Mouse (Mus musculus): ENCODE results near the gene Lgr5. TPM values are rescaled to one million over a fixed set of nuclear protein-coding genes. Genes with fewer than 3 reads are reported as not detected.
A peak's percentile ranks its signal among the peaks of the same experiment; 100 is the strongest.

Gene Lgr5
- polyA plus RNA-seq, 1 experiment from 2014 or later: 3.9 TPM

DNA sequence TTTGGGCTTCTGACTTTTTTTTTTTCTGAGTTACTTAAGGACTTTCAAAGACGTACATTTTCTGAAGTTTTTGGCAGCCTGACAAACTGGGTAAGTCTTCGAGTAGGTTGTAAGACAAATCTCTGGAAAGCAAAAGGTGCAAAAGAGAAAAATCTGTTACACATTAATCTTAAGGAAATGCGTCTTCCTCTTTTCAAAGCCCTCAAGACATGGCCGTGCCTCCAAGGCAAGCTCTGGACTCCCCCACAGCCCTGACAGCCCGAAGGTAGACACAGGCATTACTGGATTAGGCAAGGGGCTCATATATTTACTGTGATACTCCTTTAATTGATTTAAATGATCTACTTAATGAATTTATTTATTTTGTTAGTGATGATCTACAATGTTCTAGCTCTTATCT lies 124.9 kb downstream of the Lgr5 start:
- Histone ChIP-seq H3K27me3 (replicated peaks) (no peaks in the 10 kb centered on the region), H3K36me3 (no peaks in the 10 kb centered on the region), H3K4me1 (no peaks in the 10 kb centered on the region), H3K9ac (no peak overlapping the region), H3K4me3 (no peak overlapping the region), H3K27ac (no peak overlapping the region), H3K4me2 (no peak overlapping the region), H3K9me3 (replicated peaks) (no peaks in the 10 kb centered on the region)
- ATAC-seq: no peak
- WGBS (ENCODE audit: insufficient replicate concordance): 56% methylated on average over 5 of the region's 5 CpGs

DNA sequence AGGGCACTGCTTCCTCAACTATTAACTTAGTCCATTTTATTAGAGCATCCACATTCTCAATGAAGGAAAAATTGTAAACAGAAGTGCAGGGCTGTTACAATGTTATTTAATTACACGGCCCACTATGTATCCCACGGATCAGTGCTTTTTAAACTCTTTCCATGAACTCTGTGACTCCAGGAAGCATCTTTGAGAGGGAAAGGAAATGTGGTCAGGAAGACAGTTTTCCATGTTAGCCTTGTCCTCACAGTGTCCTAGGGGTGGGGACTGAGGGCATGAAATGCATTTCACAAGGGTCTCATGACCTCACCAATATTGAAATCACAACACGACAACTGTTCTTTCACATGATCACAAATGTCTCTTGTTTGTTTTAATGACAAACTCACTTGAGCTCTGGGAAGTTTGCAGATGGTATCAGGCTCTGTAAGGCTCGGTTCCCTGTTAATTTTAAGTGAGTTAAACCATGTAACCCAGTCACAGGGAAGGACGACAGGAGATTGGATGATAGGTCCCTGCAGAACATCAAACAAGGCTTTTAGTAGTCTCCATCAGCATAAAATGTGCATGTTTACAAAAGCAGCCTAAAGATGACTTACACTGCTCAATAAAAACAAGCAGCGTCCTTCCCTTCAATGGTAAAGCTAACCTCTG lies 130.1 kb downstream of the Lgr5 start:
- Histone ChIP-seq H3K36me3 (no peaks in the 10 kb centered on the region), H3K9me3 (replicated peaks) (no peaks in the 10 kb centered on the region), H3K4me2 (no peak overlapping the region), H3K27me3 (replicated peaks) (no peaks in the 10 kb centered on the region), H3K9ac (no peak overlapping the region), H3K4me3 (no peak overlapping the region), H3K27ac (no peak overlapping the region), H3K4me1 (no peaks in the 10 kb centered on the region)
- 44% methylated on average over 6 of the region's 6 CpGs for WGBS (ENCODE audit: insufficient replicate concordance)
- ATAC-seq: no peak

DNA sequence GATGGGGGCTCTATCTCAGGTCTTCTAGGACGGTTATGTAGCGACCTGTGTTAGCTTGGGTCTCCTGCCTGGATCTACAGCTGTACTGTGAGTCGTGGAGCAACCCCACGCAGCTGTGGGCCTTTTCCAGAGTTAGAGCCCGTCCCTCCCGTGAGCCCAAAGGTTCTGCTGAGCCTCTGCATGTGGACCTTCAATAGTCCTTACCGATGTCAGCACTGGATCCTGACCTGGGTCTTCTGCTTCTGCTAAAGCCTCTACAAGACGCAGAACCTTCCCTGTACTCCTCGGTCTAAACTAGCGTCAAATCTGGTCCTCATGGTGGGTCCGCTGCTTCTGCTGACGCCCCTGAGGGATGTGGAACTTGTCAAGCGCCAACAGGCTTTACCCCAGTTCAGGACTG lies 139.0 kb downstream of the Lgr5 start:
- H3K27me3 ChIP-seq (replicated peaks): no peaks in the 10 kb centered on the region
- H3K27ac ChIP-seq: no peak overlapping the region
- H3K9ac ChIP-seq: no peak overlapping the region
- no peak overlapping the region for H3K4me3 ChIP-seq
- no peaks in the 10 kb centered on the region for H3K4me1 ChIP-seq
- no peaks in the 10 kb centered on the region for H3K36me3 ChIP-seq
- WGBS (ENCODE audit: insufficient replicate concordance): 79% methylated on average over 13 of the region's 13 CpGs
- no peak for ATAC-seq
- H3K4me2 ChIP-seq: no peak overlapping the region
- no peaks in the 10 kb centered on the region for H3K9me3 ChIP-seq (replicated peaks)

DNA sequence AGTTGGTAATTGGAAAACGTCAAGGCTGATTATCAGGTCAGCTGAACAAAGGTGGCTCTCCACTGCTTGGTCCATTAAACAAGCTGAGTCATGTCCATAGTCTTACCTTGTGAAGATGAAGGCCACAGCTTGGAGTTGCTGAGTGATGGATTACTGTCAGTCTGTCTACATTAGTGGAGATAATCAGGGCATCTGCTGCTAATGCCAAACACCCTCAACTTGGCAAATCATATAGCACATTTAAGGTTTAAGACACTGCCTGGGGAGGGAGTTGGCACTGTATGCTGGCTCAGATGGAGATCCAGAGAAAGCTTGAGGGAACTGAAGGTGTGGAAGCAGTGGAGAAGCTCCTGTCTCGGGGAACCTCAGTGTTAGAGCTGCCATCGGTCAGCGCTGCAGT lies 150.3 kb downstream of the Lgr5 start:
- WGBS (ENCODE audit: insufficient replicate concordance): 79% methylated on average over 4 of the region's 4 CpGs
- peaks cover 36% of the 10 kb centered on the region for H3K36me3 ChIP-seq
- H3K4me1 ChIP-seq: no peaks in the 10 kb centered on the region
- H3K9me3 ChIP-seq (replicated peaks): no peaks in the 10 kb centered on the region
- H3K9ac ChIP-seq: no peak overlapping the region
- no peaks in the 10 kb centered on the region for H3K27me3 ChIP-seq (replicated peaks)
- H3K27ac ChIP-seq: no peak overlapping the region
- no peak for ATAC-seq
- H3K4me3 ChIP-seq: no peak overlapping the region
- H3K4me2 ChIP-seq: no peak overlapping the region

DNA sequence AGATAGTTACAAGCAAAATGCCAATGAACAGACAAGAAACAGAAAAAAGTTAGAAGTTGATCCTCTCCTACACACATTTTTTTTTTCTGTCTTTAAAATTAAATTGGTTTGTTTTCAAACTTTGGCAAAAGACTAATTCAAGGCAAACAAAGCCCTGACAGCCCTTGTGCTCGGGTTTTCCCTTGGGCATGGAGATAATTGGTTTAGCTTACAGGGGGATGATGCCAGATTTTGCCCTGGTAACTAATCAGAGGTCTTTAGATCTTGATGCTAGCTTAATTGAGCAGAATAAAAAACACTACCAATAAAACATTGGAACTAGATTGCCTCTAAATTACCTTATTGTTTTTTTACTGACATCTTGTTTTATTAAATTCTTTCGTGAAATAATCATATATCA lies 162.2 kb downstream of the Lgr5 start:
- WGBS (ENCODE audit: insufficient replicate concordance): 86% methylated on average over 2 of the region's 2 CpGs
- Histone ChIP-seq H3K27me3 (replicated peaks) (no peaks in the 10 kb centered on the region), H3K36me3 (peaks cover 83% of the 10 kb centered on the region), H3K9me3 (replicated peaks) (no peaks in the 10 kb centered on the region), H3K4me1 (no peaks in the 10 kb centered on the region), H3K27ac (no peak overlapping the region), H3K9ac (no peak overlapping the region), H3K4me2 (no peak overlapping the region), H3K4me3 (no peak overlapping the region)
- ATAC-seq: no peak

DNA sequence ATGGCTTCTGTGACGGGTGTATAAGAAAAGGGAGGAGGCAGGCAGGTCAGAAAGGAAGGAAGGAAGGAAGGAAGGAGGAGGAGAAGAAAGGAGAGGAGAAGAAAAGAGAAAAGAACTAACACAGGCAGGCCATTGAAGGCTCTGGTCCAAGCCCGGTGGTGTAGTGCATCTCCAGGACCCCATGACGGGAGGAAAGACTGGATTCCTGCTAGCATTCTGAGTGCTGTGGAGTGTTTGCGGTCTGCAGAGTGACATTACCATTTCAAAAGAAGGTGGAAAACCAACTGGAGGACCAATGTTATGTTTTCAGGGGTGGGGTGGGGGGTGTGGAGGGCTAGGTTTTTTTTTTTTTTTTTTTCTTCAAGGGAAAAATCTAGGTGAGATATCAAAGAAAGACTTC lies 165.6 kb downstream of the Lgr5 start:
- Histone ChIP-seq H3K27ac (no peak overlapping the region), H3K36me3 (peaks cover 83% of the 10 kb centered on the region), H3K9ac (no peak overlapping the region), H3K4me3 (no peak overlapping the region), H3K9me3 (replicated peaks) (no peaks in the 10 kb centered on the region), H3K4me2 (no peak overlapping the region), H3K4me1 (no peaks in the 10 kb centered on the region), H3K27me3 (replicated peaks) (no peaks in the 10 kb centered on the region)
- no peak for ATAC-seq
- 88% methylated on average over 4 of the region's 4 CpGs for WGBS (ENCODE audit: insufficient replicate concordance)

DNA sequence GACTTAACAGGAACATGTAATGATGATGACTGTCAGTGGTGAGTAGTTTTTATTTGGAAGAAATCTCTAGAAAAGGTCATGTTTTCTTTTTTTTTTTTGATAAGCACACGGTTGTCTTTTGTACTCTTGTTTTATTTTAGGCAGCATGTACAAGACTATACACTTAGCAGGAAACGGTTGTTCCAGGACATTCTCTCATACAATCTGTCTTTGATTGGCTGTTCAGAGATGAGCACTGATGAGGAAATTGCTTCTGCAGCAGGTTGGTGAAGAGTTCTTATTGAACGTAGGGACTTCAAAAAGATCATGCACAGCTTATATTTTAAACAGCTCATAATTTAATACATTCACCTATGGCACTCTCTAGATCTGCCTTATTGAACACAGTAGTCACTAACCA lies 173.5 kb downstream of the Lgr5 start:
- H3K27me3 ChIP-seq (replicated peaks): no peaks in the 10 kb centered on the region
- ATAC-seq: no peak
- peaks cover 93% of the 10 kb centered on the region for H3K36me3 ChIP-seq
- no peaks in the 10 kb centered on the region for H3K9me3 ChIP-seq (replicated peaks)
- no peaks in the 10 kb centered on the region for H3K4me1 ChIP-seq
- no peak overlapping the region for H3K4me3 ChIP-seq
- 83% methylated on average over 3 of the region's 3 CpGs for WGBS (ENCODE audit: insufficient replicate concordance)
- no peak overlapping the region for H3K9ac ChIP-seq
- no peak overlapping the region for H3K4me2 ChIP-seq
- H3K27ac ChIP-seq: no peak overlapping the region

DNA sequence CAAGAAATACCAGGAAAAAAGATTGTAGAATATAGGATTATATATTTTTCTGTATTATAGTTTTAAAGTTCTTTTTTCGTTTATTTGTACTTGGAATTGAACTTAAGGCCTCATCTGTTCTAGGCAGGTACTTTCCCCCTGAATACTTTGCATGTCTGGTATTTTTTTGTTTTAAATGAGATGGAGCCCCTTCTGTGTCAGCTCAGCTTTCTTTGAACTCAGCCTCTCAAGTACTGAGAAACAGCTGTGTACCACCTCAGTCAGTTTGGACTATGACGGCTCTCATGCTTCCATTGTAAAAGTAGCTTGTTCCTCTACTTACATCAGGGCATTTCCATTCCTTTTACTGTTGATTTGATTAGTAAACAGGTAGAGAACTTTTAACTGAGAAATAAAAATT lies 174.1 kb downstream of the Lgr5 start:
- ATAC-seq: no peak
- Histone ChIP-seq H3K27ac (no peak overlapping the region), H3K9me3 (replicated peaks) (no peaks in the 10 kb centered on the region), H3K4me3 (no peak overlapping the region), H3K27me3 (replicated peaks) (no peaks in the 10 kb centered on the region), H3K4me1 (no peaks in the 10 kb centered on the region), H3K4me2 (no peak overlapping the region), H3K9ac (no peak overlapping the region), H3K36me3 (peaks cover 93% of the 10 kb centered on the region)
- 80% methylated on average over 2 of the region's 2 CpGs for WGBS (ENCODE audit: insufficient replicate concordance)

DNA sequence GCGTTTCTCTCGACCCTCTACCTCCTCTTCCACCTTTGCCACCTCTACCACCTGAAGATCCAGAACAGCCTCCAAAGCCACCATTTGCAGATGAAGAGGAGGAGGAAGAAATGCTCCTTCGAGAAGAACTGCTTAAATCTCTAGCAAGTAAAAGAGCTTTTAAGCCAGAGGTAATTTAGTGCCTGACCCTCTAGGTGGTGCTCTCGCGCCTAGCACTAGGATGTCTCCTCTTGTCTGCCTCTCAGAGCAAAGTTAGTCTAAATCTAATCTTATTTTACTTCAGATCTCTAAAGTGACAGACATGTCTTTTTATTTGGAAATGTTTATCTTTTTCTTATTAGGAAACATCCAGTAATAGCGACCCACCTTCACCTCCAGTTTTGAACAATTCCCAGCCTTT lies 181.2 kb downstream of the Lgr5 start:
- ATAC-seq: 0 out of 2 replicates have a peak, but pooled peaks have one; percentile 40
- Histone ChIP-seq H3K27ac (no peak overlapping the region), H3K9me3 (replicated peaks) (no peaks in the 10 kb centered on the region), H3K4me3 (no peak overlapping the region), H3K9ac (no peak overlapping the region), H3K4me1 (no peaks in the 10 kb centered on the region), H3K4me2 (no peak overlapping the region), H3K36me3 (peaks cover 86% of the 10 kb centered on the region), H3K27me3 (replicated peaks) (no peaks in the 10 kb centered on the region)
- WGBS (ENCODE audit: insufficient replicate concordance): 79% methylated on average over 6 of the region's 6 CpGs

Other genes with a start within 250 kb of the Lgr5 start
- 15.0 and 16.7 TPM in 2 replicates for gene Tmem19, start 225.3 kb downstream of the Lgr5 start, polyA plus RNA-seq (2016; fragmentation: Nextera tagmentation; extraction: Ambion mirVana)
- 10.1 and 10.5 TPM in 2 replicates for gene Thap2, start 203.3 kb downstream of the Lgr5 start, polyA plus RNA-seq (2016; fragmentation: Nextera tagmentation; extraction: Ambion mirVana)
- 15.5 and 15.9 TPM in 2 replicates for gene Zfc3h1, start 202.8 kb downstream of the Lgr5 start, polyA plus RNA-seq (2016; fragmentation: Nextera tagmentation; extraction: Ambion mirVana)
- not detected in 2 replicates for gene A930009A15Rik, start 17.8 kb downstream of the Lgr5 start, polyA plus RNA-seq (2016; fragmentation: Nextera tagmentation; extraction: Ambion mirVana)
- gene Tspan8, start 229.1 kb upstream of the Lgr5 start, polyA plus RNA-seq (2016; fragmentation: Nextera tagmentation; extraction: Ambion mirVana): 53.8 and 56.1 TPM in 2 replicates